Comparison of ENCODE assay signal across 20 mouse cellular contexts in the genomic region with DNA sequence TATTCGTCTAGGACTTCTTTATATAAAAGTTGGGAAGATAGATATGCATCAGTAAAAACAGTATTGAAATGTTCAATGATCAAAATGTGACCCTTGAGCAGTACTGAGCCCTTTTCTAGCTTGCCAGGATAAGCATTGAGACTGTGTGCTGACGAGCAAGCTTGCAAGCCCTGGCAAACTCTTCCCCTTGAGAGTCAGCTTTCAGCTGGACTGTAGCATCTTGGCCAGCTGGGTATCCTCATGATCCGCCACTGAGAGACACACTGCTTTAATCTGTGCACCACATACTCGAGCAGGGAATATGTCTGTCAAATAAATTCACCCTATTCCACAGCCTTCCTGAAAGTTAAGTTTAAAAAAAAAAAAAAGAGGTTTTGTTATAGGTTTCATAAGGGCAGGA.
A peak's percentile ranks its signal among the peaks of the same experiment; 100 is the strongest.
DNase-seq lines count a peak whose midpoint lies in the region; ATAC-seq and TF ChIP-seq lines count a peak whose summit lies in the region.
"Had no signal": no experiment of that assay in that cellular context is flagged by ENCODE, and none has a peak within 500 bp of the region (broad histone marks: within the 10 kb centered on the region; RNA-seq: fewer than 3 reads in every experiment).

No protein-coding gene starts in this region.

- TF ChIP-seq CTCF in heart, adult 2 months (IDR thresholded peaks at IDR 0.05), result no peak

- H3K79me2 ChIP-seq in heart, adult 2 months (replicated peaks; ENCODE audit: control insufficient read depth, insufficient read depth, low read length), result no peaks in the 10 kb centered on the region

- 33% methylated on average over 4 of the region's 4 CpGs for WGBS in heart, adult 2 months

- H3K4me3 ChIP-seq in heart, adult 2 months, result no peak overlapping the region
- H3K4me3 ChIP-seq: embryonic facial prominence, embryonic 10.5 days; forebrain, embryonic 13.5 days; gastrocnemius, adult 2 months; heart, embryonic 10.5 days; hindbrain, embryonic 12.5 days had no signal

- H3K4me1 ChIP-seq in heart, adult 2 months (ENCODE audit: control insufficient read depth, insufficient read depth, low read length), result no peaks in the 10 kb centered on the region
- H3K4me1 ChIP-seq: embryonic facial prominence, embryonic 10.5 days; heart, embryonic 10.5 days; hindbrain, embryonic 12.5 days had no signal

- H3K9ac ChIP-seq in heart, adult 2 months (ENCODE audit: low read depth, low read length), result no peak overlapping the region
- H3K9ac ChIP-seq: forebrain, embryonic 13.5 days; forebrain, postnatal 0 days; hindbrain, embryonic 12.5 days had no signal

- H3K36me3 ChIP-seq in heart, adult 2 months (ENCODE audit: control insufficient read depth, insufficient read depth, low read length), result no peaks in the 10 kb centered on the region
- H3K36me3 ChIP-seq: embryonic facial prominence, embryonic 10.5 days; heart, embryonic 10.5 days; hindbrain, embryonic 12.5 days had no signal

- TF ChIP-seq POLR2A in heart, adult 2 months (IDR thresholded peaks at IDR 0.05; ENCODE audit: insufficient read depth, low read depth, low read length), result no peak

- DNase-seq in cerebellum, adult 9-10 months, result peak; percentile 39
- DNase-seq in gastrocnemius, adult 18-20 months (ENCODE audit: low spot score), result peak; percentile 16
- DNase-seq in gastrocnemius, postnatal 4 days (ENCODE audit: low spot score in 2 of 2), result no peak
- DNase-seq in brain, adult 2 months (ENCODE audit: low read depth, low spot score), result peak; percentile 68
- DNase-seq in embryo, embryonic 11 days, result peak; percentile 2
- DNase-seq in heart, adult 2 months, result no peak
- DNase-seq: adrenal gland, postnatal 14 days; forebrain, postnatal 0 days; gastrocnemius, adult 2 months; gastrocnemius, postnatal 25 days; heart, adult 11 months; heart, postnatal 4 days had no signal

- ATAC-seq in cerebellum, adult (ENCODE audit: insufficient number of reproducible peaks, low FRiP score, low TSS enrichment), result no peak
- ATAC-seq: forebrain, embryonic 13.5 days; forebrain, postnatal 0 days; hindbrain, embryonic 16.5 days; inflammation-experienced regulatory T-cells, adult 6 months; intestine, postnatal 0 days had no signal

- no peak for TF ChIP-seq EP300 in heart, adult 2 months (IDR thresholded peaks at IDR 0.05; ENCODE audit: insufficient read depth, low read depth, low read length)

- no peaks in the 10 kb centered on the region for H3K27me3 ChIP-seq in heart, adult 2 months (ENCODE audit: control insufficient read depth, insufficient read depth, low read length)
- H3K27me3 ChIP-seq: forebrain, embryonic 13.5 days; hindbrain, embryonic 12.5 days had no signal

- intact Hi-C loops in heart, adult 2 months (cut with DNase I), result no loop called here

- no peak overlapping the region for H3K27ac ChIP-seq in heart, adult 2 months
- H3K27ac ChIP-seq: embryonic facial prominence, embryonic 10.5 days; forebrain, embryonic 13.5 days; gastrocnemius, adult 2 months; heart, embryonic 10.5 days; hindbrain, embryonic 12.5 days had no signal

Comparison
In these comparisons a context has a peak if more than half of its experiments do, and no peak if none do; other contexts are left out.
1. DNase-seq: peak in cerebellum, adult 9-10 months (single experiment), gastrocnemius, adult 18-20 months (single experiment), brain, adult 2 months (single experiment) and embryo, embryonic 11 days (single experiment); none in gastrocnemius, postnatal 4 days (0 of 2) and heart, adult 2 months (0 of 2).